Mouse (Mus musculus): ENCODE results near the gene Cdkn1a.

DNA sequence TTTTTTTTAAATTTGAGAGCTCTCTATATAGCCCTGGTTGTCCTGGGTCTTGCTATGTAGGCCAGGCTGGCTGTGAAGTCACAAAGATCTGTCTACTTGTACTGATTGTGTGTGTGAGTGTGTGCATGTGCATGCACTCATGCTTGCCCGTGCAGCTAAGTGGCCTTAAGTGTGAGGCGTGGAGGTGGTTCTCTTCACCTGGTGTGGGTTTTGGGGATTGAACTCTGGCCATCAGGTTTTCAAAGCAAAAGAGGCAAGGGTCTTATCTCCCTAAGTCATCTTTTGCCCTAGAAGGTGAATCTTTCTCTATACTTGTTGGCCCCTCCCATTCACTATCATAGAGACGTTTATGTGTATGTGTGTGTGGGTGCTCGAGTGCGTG lies 41.3 kb upstream of the Cdkn1a start:
- TF ChIP-seq E2F4 (IDR thresholded peaks at IDR 0.05; ENCODE audit: insufficient read depth) (no peak), TCF12 (IDR thresholded peaks at IDR 0.05; ENCODE audit: insufficient read depth, poor library complexity, severe bottlenecking) (no peak), POLR2A (IDR thresholded peaks at IDR 0.05; ENCODE audit: insufficient read length, low read depth) (no peak), TCF3 (IDR thresholded peaks at IDR 0.05; ENCODE audit: insufficient read length, low read depth) (no peak), USF1 (IDR thresholded peaks at IDR 0.05; ENCODE audit: low read depth) (no peak), REST (IDR thresholded peaks at IDR 0.05; ENCODE audit: insufficient read depth, insufficient read length) (no peak), MYOD1 (IDR thresholded peaks at IDR 0.05; ENCODE audit: control insufficient read depth in 1 of 3, insufficient read length in 2 of 3, low read depth in 2 of 3) (no peak), MAX (IDR thresholded peaks at IDR 0.05; ENCODE audit: low read depth) (no peak), CEBPB (IDR thresholded peaks at IDR 0.05; ENCODE audit: insufficient read depth, poor library complexity, severe bottlenecking) (no peak), MYOG (IDR thresholded peaks at IDR 0.05; ENCODE audit: control insufficient read depth in 1 of 3, insufficient read depth in 1 of 3, insufficient read length in 2 of 3, low read depth in 2 of 3) (no peak), SRF (IDR thresholded peaks at IDR 0.05; ENCODE audit: control insufficient read depth, insufficient read length, low read depth) (no peak), POLR2AphosphoS2 (IDR thresholded peaks at IDR 0.05; ENCODE audit: insufficient read length, low read depth) (no peak)
